Mouse (Mus musculus) hindbrain, postnatal 0 days (tissue): ENCODE measurements around the gene Zbtb44. TPM values are rescaled to one million over a fixed set of nuclear protein-coding genes. Genes with fewer than 3 reads are reported as not detected.

Experiments
- ATAC-seq: fragments of 200-750 bp; cut with Nextera tagmentation; 2 replicates; pipeline ENCODE4 v1.8.0; 2017; ENCODE audit warnings: mild to moderate bottlenecking, moderate TSS enrichment, moderate library complexity
- DNase-seq: peaks from one replicate; pipeline ENCODE4 v3.0.0-alpha.2; 2015; ENCODE audit warnings: low spot score
- H3K27ac ChIP-seq: fragments of 300-500 bp; sonication (generic); 2 replicates; pipeline ENCODE4 v1.5.1; 2014; ENCODE audit warnings: mild to moderate bottlenecking
- H3K27me3 ChIP-seq: fragments of 300-500 bp; sonication (generic); 2 replicates; pipeline ENCODE4 v1.6.1; 2014; ENCODE audit warnings: low read length, mixed read lengths; ENCODE audit not compliant: insufficient read depth
- H3K36me3 ChIP-seq: fragments of 300-500 bp; sonication (generic); 2 replicates; pipeline ENCODE4 v1.6.1; 2014; ENCODE audit warnings: low read length, mixed read lengths; ENCODE audit not compliant: insufficient read depth
- H3K4me1 ChIP-seq: fragments of 300-500 bp; sonication (generic); 2 replicates; pipeline ENCODE4 v1.6.1; 2014; ENCODE audit warnings: antibody characterized with exemption, low read length, mixed read lengths; ENCODE audit not compliant: insufficient read depth
- H3K4me2 ChIP-seq: fragments of 300-500 bp; sonication (generic); 2 replicates; pipeline ENCODE4 v1.6.1; 2014; ENCODE audit warnings: low read depth, mild to moderate bottlenecking, low read length, moderate library complexity, mixed read lengths
- H3K4me3 ChIP-seq: fragments of 300-500 bp; sonication (generic); 2 replicates; pipeline ENCODE4 v1.5.1; 2014; ENCODE audit warnings: low read length
- H3K9ac ChIP-seq: fragments of 300-500 bp; sonication (generic); replicated peaks from 2 replicates; pipeline ENCODE4 v1.6.1; 2014; ENCODE audit warnings: mild to moderate bottlenecking, low read length, moderate library complexity, mixed read lengths
- H3K9me3 ChIP-seq: fragments of 300-500 bp; sonication (generic); 2 replicates; pipeline ENCODE4 v1.6.1; 2016; ENCODE audit warnings: low read length, mixed read lengths
- CTCF ChIP-seq: IDR thresholded peaks from 2 replicates; pipeline ENCODE4 v1.5.1; 2016; ENCODE audit warnings: antibody characterized with exemption, control low read depth, low read depth
- WGBS: fragments of 180-500 bp; shearing (Covaris S2); extraction: QIAGEN DNeasy Blood & Tissue Kit; methylation state at CpG from one replicate; pipeline ENCODE4 v1.1.7; 2014; 5-methylcytosine and 5-hydroxymethylcytosine counted together
- polyA plus RNA-seq: library from polyadenylated mRNA; unstranded; fragments of >200 nt; fragmentation: Nextera tagmentation; extraction: Ambion mirVana; gene quantifications from 2 replicates; pipeline ENCODE4 v1.2.1, GENCODE M21; 2015
- total RNA-seq: library from RNA; depleted of rRNA; stranded (reverse); fragments of >200 nt; gene quantifications from 2 replicates; pipeline ENCODE4 v1.2.3, GENCODE M21; 2014; rRNA removed

The Zbtb44 gene
- total and polyA plus RNA-seq, 2 experiments from 2014 or later: 4.1 to 13.7 TPM

GRCm38 (mm10) chr9:31119882-31120532 lies 89.6 kb downstream of the Zbtb44 start:
- no peak for ATAC-seq
- Histone ChIP-seq H3K27ac (no peak overlapping the region), H3K9ac (no peak overlapping the region), H3K36me3 (no peaks in the 10 kb centered on the region), H3K4me1 (no peaks in the 10 kb centered on the region), H3K4me3 (no peak overlapping the region), H3K9me3 (no peaks in the 10 kb centered on the region), H3K27me3 (no peaks in the 10 kb centered on the region), H3K4me2 (no peak overlapping the region)
- DNase-seq: no peak
- no peak for TF ChIP-seq CTCF
- 71% methylated on average over 11 of the region's 11 CpGs for WGBS

- DNase-seq: no peak
- Histone ChIP-seq H3K9ac (no peak overlapping the region), H3K4me3 (no peak overlapping the region), H3K9me3 (no peaks in the 10 kb centered on the region), H3K4me1 (no peaks in the 10 kb centered on the region), H3K4me2 (no peak overlapping the region), H3K27me3 (no peaks in the 10 kb centered on the region), H3K27ac (no peak overlapping the region), H3K36me3 (no peaks in the 10 kb centered on the region)
- TF ChIP-seq CTCF: no peak
- 85% methylated on average over 4 of the region's 4 CpGs for WGBS
- no peak for ATAC-seq
Observed at GRCm38 (mm10) chr9:31120533-31120915, 90.1 kb downstream of the Zbtb44 start.

DNA sequence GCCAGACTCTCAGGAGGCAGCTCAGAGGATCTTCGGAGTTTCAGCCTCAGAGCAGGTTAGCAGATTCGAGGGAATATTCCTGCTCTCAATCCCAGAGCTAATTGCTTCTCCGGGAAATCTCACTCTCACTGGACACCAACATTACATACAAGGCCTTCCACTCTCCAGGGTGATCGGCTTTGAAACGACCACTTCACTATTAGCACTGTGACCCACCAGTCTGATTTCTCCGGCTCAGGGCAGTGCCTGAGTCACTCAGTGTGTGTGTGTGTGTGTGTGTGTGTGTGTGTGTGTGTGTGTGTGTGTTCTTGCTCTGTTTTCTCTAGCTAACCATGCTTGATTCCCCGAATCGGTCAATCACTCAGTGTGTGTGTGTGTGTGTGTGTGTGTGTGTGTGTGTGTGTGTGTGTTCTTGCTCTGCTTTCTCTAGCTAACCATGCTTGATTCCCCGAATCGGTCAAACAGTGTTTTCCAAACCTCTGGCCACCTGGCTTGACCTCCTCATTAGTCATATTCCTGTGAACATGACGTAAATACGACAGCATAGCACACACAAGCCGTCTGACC lies 92.1 kb downstream of the Zbtb44 start:
- ATAC-seq: no peak

More for the DNA sequence above, 92.1 kb downstream of the Zbtb44 start:
- Histone ChIP-seq H3K9ac (no peak overlapping the region), H3K27ac (no peak overlapping the region), H3K4me2 (no peak overlapping the region), H3K4me3 (no peak overlapping the region), H3K4me1 (no peaks in the 10 kb centered on the region), H3K36me3 (no peaks in the 10 kb centered on the region), H3K9me3 (no peaks in the 10 kb centered on the region), H3K27me3 (no peaks in the 10 kb centered on the region)
- no peak for DNase-seq
- 67% methylated on average over 13 of the region's 13 CpGs for WGBS
- TF ChIP-seq CTCF: no peak

Other genes starting within 250 kb of the Zbtb44 start
- 14.6 and 20.2 TPM in 2 replicates for gene Adamts15, start 108.2 kb upstream of the Zbtb44 start, total RNA-seq
- gene Adamts15, start 108.2 kb upstream of the Zbtb44 start, polyA plus RNA-seq: 3.5 and 3.6 TPM in 2 replicates
- gene Adamts8, start 88.1 kb upstream of the Zbtb44 start, total RNA-seq: 2.5 and 3.3 TPM in 2 replicates
- gene Adamts8, start 88.1 kb upstream of the Zbtb44 start, polyA plus RNA-seq: 1.7 and 1.8 TPM in 2 replicates
- 1.1 TPM in 2 replicates for gene St14, start 101.2 kb downstream of the Zbtb44 start, total RNA-seq
- gene St14, start 101.2 kb downstream of the Zbtb44 start, polyA plus RNA-seq: 0.84 and 0.90 TPM in 2 replicates
- 444 and 454 TPM in 2 replicates for gene Aplp2, start 181.2 kb downstream of the Zbtb44 start, total RNA-seq
- 466 and 472 TPM in 2 replicates for gene Aplp2, start 181.2 kb downstream of the Zbtb44 start, polyA plus RNA-seq
- 12.8 and 13.9 TPM in 2 replicates for gene Prdm10, start 249.9 kb downstream of the Zbtb44 start, total RNA-seq
- 4.2 and 4.8 TPM in 2 replicates for gene Prdm10, start 249.9 kb downstream of the Zbtb44 start, polyA plus RNA-seq